Mouse (Mus musculus) megakaryocyte, embryonic 14.5 days (primary cell): ENCODE results near the gene Galnt10. TPM values are rescaled to one million over a fixed set of nuclear protein-coding genes. Genes with fewer than 3 reads are reported as not detected.
A peak's percentile ranks its signal among the peaks of the same experiment; 100 is the strongest.

Experiments
- H3K27me3 ChIP-seq: replicated peaks from 2 replicates; pipeline ENCODE3; 2012; ENCODE audit warnings: inconsistent platforms
- H3K36me3 ChIP-seq: replicated peaks from 2 replicates; pipeline ENCODE3; 2012; ENCODE audit warnings: low read length, inconsistent platforms, mixed read lengths
- H3K4me1 ChIP-seq: 2 replicates; pipeline ENCODE4 v1.6.1; 2012; ENCODE audit warnings: inconsistent platforms
- H3K4me3 ChIP-seq: replicated peaks from 2 replicates; pipeline ENCODE3; 2012; ENCODE audit warnings: moderate library complexity, mild to moderate bottlenecking, inconsistent platforms
- H3K9me3 ChIP-seq: 2 replicates; pipeline ENCODE4 v1.6.1; 2012; ENCODE audit warnings: inconsistent platforms
- FLI1 ChIP-seq: IDR thresholded peaks from 2 replicates; pipeline ENCODE4 v1.6.1; 2012; ENCODE audit warnings: low read length, inconsistent platforms, mixed read lengths
- GATA1 ChIP-seq: IDR thresholded peaks from 3 replicates; pipeline ENCODE4 v1.6.1; 2012; ENCODE audit warnings: mixed read lengths, low read length, inconsistent platforms, borderline replicate concordance
- polyA plus RNA-seq: library from polyadenylated mRNA; stranded (reverse); fragments of >175 nt; gene quantifications from 2 replicates; pipeline ENCODE4 v1.2.3, GENCODE M21; 2012; ENCODE audit warnings: low replicate concordance; ENCODE audit not compliant: insufficient read depth

Galnt10 gene
- polyA plus RNA-seq, 1 experiment, result 0.74 TPM

- peaks cover 5% of the 10 kb centered on the region; the same call in 1 of the 2 replicates for H3K9me3 ChIP-seq
- peaks cover 8% of the 10 kb centered on the region for H3K27me3 ChIP-seq
- no peaks in the 10 kb centered on the region for H3K36me3 ChIP-seq
- TF ChIP-seq FLI1 (no peak), GATA1 (no peak)
- H3K4me3 ChIP-seq, result no peak overlapping the region
- peaks cover 8% of the 10 kb centered on the region; the same call in 1 of the 2 replicates for H3K4me1 ChIP-seq
These were observed 39.6 kb downstream of the Galnt10 start for GRCm38 (mm10) chr11:57684891-57685290.

- no peak for TF ChIP-seq GATA1
- no peak for TF ChIP-seq FLI1
- no peaks in the 10 kb centered on the region for H3K9me3 ChIP-seq
- no peaks in the 10 kb centered on the region for H3K36me3 ChIP-seq
- no peak overlapping the region for H3K4me3 ChIP-seq
- peaks cover 5% of the 10 kb centered on the region for H3K27me3 ChIP-seq
- H3K4me1 ChIP-seq, result peaks cover 8% of the 10 kb centered on the region; the same call in 1 of the 2 replicates
These were observed 40.6 kb downstream of the Galnt10 start for GRCm38 (mm10) chr11:57685689-57686454.

- H3K4me3 ChIP-seq, result no peak overlapping the region
- peaks cover 5% of the 10 kb centered on the region for H3K27me3 ChIP-seq
- H3K36me3 ChIP-seq, result no peaks in the 10 kb centered on the region
- H3K9me3 ChIP-seq, result no peaks in the 10 kb centered on the region
- H3K4me1 ChIP-seq, result peaks cover 8% of the 10 kb centered on the region; the same call in 1 of the 2 replicates
- no peak for TF ChIP-seq FLI1
- TF ChIP-seq GATA1, result no peak
These were observed 41.6 kb downstream of the Galnt10 start for GRCm38 (mm10) chr11:57686797-57687196.

GRCm38 (mm10) chr11:57687258-57687657, 42.0 kb downstream of the Galnt10 start:
- Histone ChIP-seq H3K36me3 (no peaks in the 10 kb centered on the region), H3K4me1 (peaks cover 8% of the 10 kb centered on the region; the same call in 1 of the 2 replicates), H3K4me3 (no peak overlapping the region), H3K27me3 (peaks cover 5% of the 10 kb centered on the region), H3K9me3 (no peaks in the 10 kb centered on the region)
- TF ChIP-seq FLI1 (no peak), GATA1 (no peak)

GRCm38 (mm10) chr11:57688179-57688929, 43.1 kb downstream of the Galnt10 start:
- Histone ChIP-seq H3K27me3 (peaks cover 9% of the 10 kb centered on the region), H3K4me3 (no peak overlapping the region), H3K36me3 (no peaks in the 10 kb centered on the region), H3K4me1 (peaks cover 8% of the 10 kb centered on the region; the same call in 1 of the 2 replicates), H3K9me3 (no peaks in the 10 kb centered on the region)
- no peak for TF ChIP-seq GATA1
- TF ChIP-seq FLI1, result no peak

- Histone ChIP-seq H3K9me3 (no peaks in the 10 kb centered on the region), H3K27me3 (peaks cover 9% of the 10 kb centered on the region), H3K36me3 (no peaks in the 10 kb centered on the region), H3K4me1 (peaks cover 7% of the 10 kb centered on the region; the same call in 1 of the 2 replicates), H3K4me3 (no peak overlapping the region)
- no peak for TF ChIP-seq FLI1
- TF ChIP-seq GATA1, result no peak
These were observed 44.6 kb downstream of the Galnt10 start for GRCm38 (mm10) chr11:57689811-57690210.

- H3K9me3 ChIP-seq, result no peaks in the 10 kb centered on the region
These were observed 45.6 kb downstream of the Galnt10 start for GRCm38 (mm10) chr11:57690836-57691235.

DNA sequence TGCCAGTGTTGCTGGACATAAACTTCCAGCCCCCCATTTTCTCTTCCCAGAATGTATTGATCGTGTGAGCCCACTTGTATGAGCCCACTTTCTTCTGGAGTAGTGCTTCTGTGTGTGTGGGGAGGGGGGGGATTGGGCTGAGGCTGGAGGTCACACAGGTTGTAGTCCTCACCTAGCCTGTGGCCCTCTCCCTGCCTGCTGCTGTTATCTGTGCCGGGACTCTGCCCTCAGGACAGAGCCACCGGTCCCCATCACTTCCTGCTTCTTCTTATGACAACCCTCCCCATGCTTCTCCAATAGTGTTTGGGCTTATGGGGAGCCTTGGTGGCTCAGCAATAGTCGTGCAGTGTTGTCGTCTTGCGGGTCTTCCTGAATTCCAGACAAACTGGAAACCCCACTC, 46.7 kb downstream of the Galnt10 start:
- Histone ChIP-seq H3K4me3 (no peak overlapping the region), H3K9me3 (no peaks in the 10 kb centered on the region), H3K36me3 (no peaks in the 10 kb centered on the region), H3K4me1 (no peaks in the 10 kb centered on the region), H3K27me3 (peaks cover 11% of the 10 kb centered on the region)
- TF ChIP-seq FLI1 (no peak), GATA1 (no peak)

More at GRCm38 (mm10) chr11:57690836-57691235, 45.6 kb downstream of the Galnt10 start:
- Histone ChIP-seq H3K4me1 (peaks cover under 1% of the 10 kb centered on the region; the same call in 1 of the 2 replicates), H3K36me3 (no peaks in the 10 kb centered on the region), H3K27me3 (peaks cover 9% of the 10 kb centered on the region), H3K4me3 (no peak overlapping the region)
- TF ChIP-seq FLI1, result no peak
- no peak for TF ChIP-seq GATA1

DNA sequence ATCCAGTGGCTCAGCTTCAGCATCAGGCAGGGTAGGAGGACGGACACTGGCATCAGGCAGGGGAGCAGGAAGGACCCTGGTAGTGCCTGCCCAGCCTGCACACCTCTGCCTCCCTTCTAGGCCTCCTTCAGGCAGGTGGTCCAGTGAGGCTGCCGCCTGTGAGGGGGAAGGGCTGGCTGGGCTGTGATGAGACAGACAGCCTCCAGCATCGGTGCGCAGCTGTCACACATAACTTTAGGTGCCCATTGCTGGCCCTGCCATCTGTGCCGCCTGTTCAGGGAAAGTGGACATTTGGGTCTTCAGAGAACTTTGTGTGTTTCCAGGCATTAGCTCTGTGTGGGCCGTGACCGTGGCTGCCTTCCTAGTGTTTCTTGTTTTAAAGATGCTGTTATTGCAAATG, 47.5 kb downstream of the Galnt10 start:
- H3K4me3 ChIP-seq, result peak overlapping the region; percentile 38
- no peaks in the 10 kb centered on the region for H3K36me3 ChIP-seq
- H3K4me1 ChIP-seq, result no peaks in the 10 kb centered on the region
- peaks cover 13% of the 10 kb centered on the region for H3K27me3 ChIP-seq
- no peak for TF ChIP-seq GATA1
- TF ChIP-seq FLI1, result no peak
- no peaks in the 10 kb centered on the region for H3K9me3 ChIP-seq

DNA sequence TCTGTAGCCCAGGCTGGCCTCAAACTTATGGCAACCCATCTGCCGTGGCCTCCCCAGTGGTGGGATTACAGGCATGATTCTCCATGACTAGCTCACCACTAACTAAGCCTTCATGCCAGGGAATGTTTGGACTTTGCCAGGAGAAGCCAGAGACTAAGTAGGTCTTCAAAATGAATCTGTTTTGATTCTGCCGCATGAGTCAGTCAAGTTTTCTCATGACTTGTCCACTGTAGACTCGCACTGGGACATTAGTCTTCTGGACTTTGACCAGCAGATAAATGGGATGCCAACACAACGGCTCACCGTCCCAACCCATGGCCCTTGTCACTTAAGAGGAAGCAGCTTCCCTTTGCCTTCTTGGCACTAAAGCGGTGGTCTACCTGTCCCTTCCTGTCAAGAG, 49.2 kb downstream of the Galnt10 start:
- H3K4me1 ChIP-seq, result no peaks in the 10 kb centered on the region
- H3K27me3 ChIP-seq, result peaks cover 16% of the 10 kb centered on the region
- H3K9me3 ChIP-seq, result no peaks in the 10 kb centered on the region
- H3K36me3 ChIP-seq, result no peaks in the 10 kb centered on the region
- TF ChIP-seq GATA1, result no peak
- no peak overlapping the region for H3K4me3 ChIP-seq
